Mouse (Mus musculus): ENCODE measurements at regions not wholly inside any gene's neighbourhood (a gene's known extent, or its start where the extent isn't known, plus 50 kb on each side); places are given as distances from the start of the nearest gene placed in this dataset.

DNA sequence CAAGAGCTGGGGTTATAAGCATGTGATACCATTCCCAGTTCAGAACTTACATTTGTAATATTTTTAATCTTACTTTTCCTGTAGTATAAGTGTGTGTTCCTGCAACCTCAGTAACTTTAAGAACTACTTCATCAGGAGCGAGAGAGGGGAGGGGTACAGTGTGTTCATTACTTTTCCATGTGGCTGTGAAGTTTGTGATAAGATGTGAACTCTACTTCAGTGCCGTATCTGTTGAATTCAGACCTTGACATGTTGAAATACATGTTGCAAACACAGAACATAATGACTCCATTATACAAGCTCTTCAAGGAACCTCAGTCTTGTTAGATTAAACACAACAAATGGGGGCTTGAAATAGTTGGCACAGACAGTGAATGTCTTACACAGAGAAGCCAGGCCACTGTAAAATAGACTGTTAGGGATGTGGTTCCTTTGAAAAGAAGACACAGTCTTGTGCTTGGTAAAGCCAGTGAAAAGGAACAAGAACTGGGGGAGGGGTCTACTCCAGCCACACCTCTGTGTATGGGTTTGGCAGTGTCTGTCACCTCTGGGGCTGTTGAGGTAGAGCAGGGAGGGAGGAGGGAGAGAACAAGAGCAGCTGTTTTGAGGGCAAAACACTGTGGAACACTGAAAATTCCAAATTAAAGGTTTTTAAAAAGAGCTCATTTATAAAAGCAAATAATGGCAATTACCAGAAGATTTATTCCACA, 73.5 kb upstream of the Tmtc1 start:
- TF ChIP-seq GATA1 (IDR thresholded peaks at IDR 0.05; ENCODE audit: low read length) (0 out of 2 replicates have a peak, but pooled peaks have one; percentile 19), TAL1 (IDR thresholded peaks at IDR 0.05; ENCODE audit: low read length) (peak; percentile 78)

All from erythroblast, embryonic 14.5 days (primary cell).